Mouse (Mus musculus): Measurements from ENCODE around the gene Dap.

DNA sequence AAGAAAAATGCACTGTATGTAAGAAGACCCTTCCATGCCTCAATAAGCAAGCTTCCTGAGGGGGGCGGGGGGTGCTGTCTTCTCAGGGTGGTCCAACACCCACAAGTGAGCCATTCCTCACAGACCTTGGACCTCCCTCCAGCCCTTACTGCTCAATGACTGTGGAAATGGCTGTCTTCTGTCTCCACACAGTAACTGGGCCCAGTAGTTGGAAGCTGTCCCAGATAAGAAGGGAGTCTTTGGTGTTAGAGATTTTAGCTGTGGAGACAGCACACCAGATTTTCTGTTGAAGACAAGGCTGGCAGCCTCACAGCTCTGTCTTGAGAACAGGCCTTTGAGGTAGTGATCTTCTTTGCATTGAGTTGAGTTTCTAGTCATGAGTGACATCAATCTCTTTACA lies 33.2 kb downstream of the Dap start:
- no peak for TF ChIP-seq CTCF (IDR thresholded peaks at IDR 0.05)
- TF ChIP-seq EP300 (IDR thresholded peaks at IDR 0.05): no peak

Measured in lung, postnatal 0 days (tissue).